Mouse (Mus musculus): ENCODE results near the gene Usp46. TPM values are rescaled to one million over a fixed set of nuclear protein-coding genes. Genes with fewer than 3 reads are reported as not detected.

Gene Usp46
- total RNA-seq (2014; rRNA removed) (54.3 and 55.6 TPM in 2 replicates), polyA plus RNA-seq (2015; fragmentation: Nextera tagmentation; extraction: Ambion mirVana) (34.9 and 36.2 TPM in 2 replicates)

DNA sequence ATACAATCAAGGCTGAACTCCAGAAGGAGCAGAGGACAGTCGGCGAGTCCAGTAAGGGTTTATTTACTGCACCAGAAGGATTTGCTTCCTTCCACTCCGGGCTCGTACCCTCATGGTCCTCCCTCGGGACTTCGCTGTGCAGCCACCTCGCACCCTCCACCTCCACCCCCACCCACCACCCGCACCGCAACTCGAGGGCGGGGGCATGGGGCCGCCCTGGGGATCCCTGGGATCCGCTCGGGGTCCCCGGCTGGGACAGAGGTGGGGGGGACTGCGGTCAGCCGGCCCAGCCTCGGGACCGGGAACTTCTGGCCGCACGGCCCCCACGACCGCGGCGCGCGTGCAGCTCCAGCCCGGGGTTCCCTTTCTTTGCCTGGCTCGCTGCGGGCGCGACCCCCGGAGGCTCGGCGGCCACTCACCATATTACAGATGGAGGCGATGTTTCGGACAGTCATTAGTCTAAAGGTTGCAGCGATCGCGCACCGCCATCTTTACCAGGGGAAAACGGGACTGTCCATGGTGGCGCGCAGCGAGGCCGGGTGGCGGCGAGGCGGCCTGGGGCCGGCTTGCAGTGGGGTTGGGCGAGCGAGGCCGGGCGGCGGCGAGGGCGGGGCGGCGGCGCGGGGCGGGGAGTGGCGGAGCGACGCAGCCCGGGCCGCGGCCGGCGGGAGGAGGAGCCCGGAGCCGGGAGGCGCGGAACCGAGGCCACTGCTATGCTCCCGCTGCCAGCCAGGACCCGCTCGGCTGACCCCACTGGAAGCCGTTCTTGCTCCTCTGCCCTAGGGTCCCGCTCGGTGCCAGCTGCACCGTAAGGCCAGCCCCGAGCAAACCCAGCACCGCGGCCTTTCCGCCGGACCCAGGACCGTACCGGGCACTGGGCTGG, at the start of gene Usp46:
TSS of gene Usp46 (minus strand) at position 601 of the 883 bp plus-strand sequence.
- Histone ChIP-seq H3K27ac (ENCODE audit: low read depth, low read length) (peak within 1 kb of the TSS; percentile 82), H3K9ac (replicated peaks; ENCODE audit: low read length, poor library complexity, severe bottlenecking) (peak within 1 kb of the TSS; percentile 88), H3K9me3 (ENCODE audit: low read length) (no peaks in the 10 kb centered on the region), H3K4me3 (ENCODE audit: low read depth, low read length) (peak within 1 kb of the TSS; percentile 87), H3K4me1 (ENCODE audit: insufficient read depth, low read length) (peaks cover 7% of the 10 kb centered on the region; the same call in 1 of the 2 replicates), H3K36me3 (ENCODE audit: insufficient read depth, low read length) (no peaks in the 10 kb centered on the region), H3K4me2 (ENCODE audit: low read depth, low read length, poor library complexity, severe bottlenecking) (peak within 1 kb of the TSS; percentile 95), H3K27me3 (ENCODE audit: insufficient read depth, low read length) (no peaks in the 10 kb centered on the region)
- ATAC-seq (ENCODE audit: low FRiP score): peak; percentile 89
- DNase-seq (ENCODE audit: low spot score): peak; percentile 71
- TF ChIP-seq CTCF (IDR thresholded peaks at IDR 0.05): no peak
- WGBS: under 1% methylated on average over 69 of the region's 89 CpGs

GRCm38 (mm10) chr5:74113961-74114689, 45.9 kb upstream of the Usp46 start:
- no peak overlapping the region for H3K9ac ChIP-seq (replicated peaks; ENCODE audit: low read length, poor library complexity, severe bottlenecking)
- no peaks in the 10 kb centered on the region for H3K4me1 ChIP-seq (ENCODE audit: insufficient read depth, low read length)
- WGBS: 61% methylated on average over 7 of the region's 7 CpGs
- no peaks in the 10 kb centered on the region for H3K27me3 ChIP-seq (ENCODE audit: insufficient read depth, low read length)
- no peaks in the 10 kb centered on the region for H3K36me3 ChIP-seq (ENCODE audit: insufficient read depth, low read length)
- H3K9me3 ChIP-seq (ENCODE audit: low read length): no peaks in the 10 kb centered on the region
- H3K27ac ChIP-seq (ENCODE audit: low read depth, low read length): no peak overlapping the region
- ATAC-seq (ENCODE audit: low FRiP score) (no peak), DNase-seq (ENCODE audit: low spot score) (no peak)
- H3K4me2 ChIP-seq (ENCODE audit: low read depth, low read length, poor library complexity, severe bottlenecking): no peak overlapping the region
- no peak overlapping the region for H3K4me3 ChIP-seq (ENCODE audit: low read depth, low read length)
- TF ChIP-seq CTCF (IDR thresholded peaks at IDR 0.05): no peak

DNA sequence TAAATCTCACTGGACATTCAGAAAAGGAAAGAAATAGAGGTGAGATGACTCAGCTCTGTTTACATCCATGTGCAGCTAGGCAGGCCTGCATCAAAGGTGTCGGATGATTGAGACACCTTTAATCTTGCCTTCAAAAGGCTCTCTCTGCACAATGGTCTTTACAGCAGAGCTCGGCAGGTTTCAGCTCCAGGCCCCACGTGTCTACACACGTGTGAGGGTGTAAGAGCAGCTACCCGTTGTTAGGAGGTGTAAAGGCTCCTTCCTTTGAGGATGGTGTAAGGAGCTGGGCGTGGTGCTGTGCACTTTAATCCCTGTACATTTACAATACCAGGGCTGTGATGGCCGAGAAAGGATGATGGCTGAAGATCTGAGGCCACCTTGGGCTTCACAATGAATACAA, 37.2 kb upstream of the Usp46 start:
- H3K27ac ChIP-seq (ENCODE audit: low read depth, low read length): no peak overlapping the region
- no peak for ATAC-seq (ENCODE audit: low FRiP score)
- no peak overlapping the region for H3K4me3 ChIP-seq (ENCODE audit: low read depth, low read length)
- no peak overlapping the region for H3K4me2 ChIP-seq (ENCODE audit: low read depth, low read length, poor library complexity, severe bottlenecking)
- H3K9ac ChIP-seq (replicated peaks; ENCODE audit: low read length, poor library complexity, severe bottlenecking): 0 out of 2 replicates have a peak overlapping the region, but pooled peaks have one; percentile 33
- no peak for TF ChIP-seq CTCF (IDR thresholded peaks at IDR 0.05)
- H3K4me1 ChIP-seq (ENCODE audit: insufficient read depth, low read length): no peaks in the 10 kb centered on the region
- 0 out of 2 replicates have a peak, but pooled peaks cover 4% of the 10 kb centered on the region for H3K9me3 ChIP-seq (ENCODE audit: low read length)
- DNase-seq (ENCODE audit: low spot score): no peak
- H3K36me3 ChIP-seq (ENCODE audit: insufficient read depth, low read length): no peaks in the 10 kb centered on the region
- 51% methylated on average over 7 of the region's 7 CpGs for WGBS
- no peaks in the 10 kb centered on the region for H3K27me3 ChIP-seq (ENCODE audit: insufficient read depth, low read length)

DNA sequence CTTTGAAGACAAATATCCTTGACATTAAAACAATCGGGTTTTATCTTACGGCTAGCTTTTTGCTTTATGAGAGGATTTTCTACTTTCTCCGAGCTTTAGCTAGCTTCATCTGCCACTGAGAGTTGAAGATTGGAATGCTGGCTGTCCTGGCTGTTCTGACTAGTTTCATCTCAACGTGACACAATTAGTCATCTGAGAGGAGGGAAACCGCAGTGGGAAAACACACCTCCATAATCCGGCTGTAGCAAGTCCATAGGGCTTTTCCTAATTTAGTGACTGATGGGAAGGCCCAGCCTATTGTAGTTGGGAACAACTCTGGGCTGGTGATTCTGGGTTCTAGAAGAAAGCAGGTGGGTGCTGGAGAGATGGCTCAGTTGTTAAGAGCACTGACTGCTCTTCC, 33.5 kb upstream of the Usp46 start:
- H3K9ac ChIP-seq (replicated peaks; ENCODE audit: low read length, poor library complexity, severe bottlenecking): no peak overlapping the region
- H3K27ac ChIP-seq (ENCODE audit: low read depth, low read length): no peak overlapping the region
- 0 out of 2 replicates have a peak, but pooled peaks cover 2% of the 10 kb centered on the region for H3K36me3 ChIP-seq (ENCODE audit: insufficient read depth, low read length)
- no peak for ATAC-seq (ENCODE audit: low FRiP score)
- no peaks in the 10 kb centered on the region for H3K27me3 ChIP-seq (ENCODE audit: insufficient read depth, low read length)
- no peaks in the 10 kb centered on the region for H3K4me1 ChIP-seq (ENCODE audit: insufficient read depth, low read length)
- TF ChIP-seq CTCF (IDR thresholded peaks at IDR 0.05): no peak
- no peak overlapping the region for H3K4me3 ChIP-seq (ENCODE audit: low read depth, low read length)
- no peak overlapping the region for H3K4me2 ChIP-seq (ENCODE audit: low read depth, low read length, poor library complexity, severe bottlenecking)
- no peak for DNase-seq (ENCODE audit: low spot score)
- H3K9me3 ChIP-seq (ENCODE audit: low read length): 0 out of 2 replicates have a peak, but pooled peaks cover 4% of the 10 kb centered on the region
- WGBS: 77% methylated on average over 6 of the region's 6 CpGs

DNA sequence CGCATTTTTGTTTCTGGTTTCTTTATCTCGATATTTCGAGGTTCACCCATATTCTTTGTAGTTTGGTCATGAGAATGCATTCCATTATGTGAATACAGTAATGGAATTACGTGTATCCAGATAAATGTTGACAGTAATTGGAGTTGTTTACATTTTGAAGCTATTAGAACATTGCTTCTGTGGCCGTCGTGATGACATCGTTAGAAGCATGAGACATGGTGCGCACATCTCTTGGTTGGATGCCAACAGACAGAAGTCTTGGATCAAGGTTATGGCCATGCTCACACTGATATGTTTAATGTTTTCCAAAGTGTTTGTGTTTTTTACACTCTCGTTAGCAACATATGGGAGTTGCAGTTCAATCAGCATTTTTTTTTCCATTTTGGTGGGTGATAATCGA, 30.8 kb upstream of the Usp46 start:
- Histone ChIP-seq H3K4me3 (ENCODE audit: low read depth, low read length) (no peak overlapping the region), H3K36me3 (ENCODE audit: insufficient read depth, low read length) (0 out of 2 replicates have a peak, but pooled peaks cover 3% of the 10 kb centered on the region), H3K4me1 (ENCODE audit: insufficient read depth, low read length) (peaks cover 7% of the 10 kb centered on the region; the same call in 1 of the 2 replicates), H3K4me2 (ENCODE audit: low read depth, low read length, poor library complexity, severe bottlenecking) (no peak overlapping the region), H3K27ac (ENCODE audit: low read depth, low read length) (no peak overlapping the region), H3K27me3 (ENCODE audit: insufficient read depth, low read length) (no peaks in the 10 kb centered on the region), H3K9me3 (ENCODE audit: low read length) (0 out of 2 replicates have a peak, but pooled peaks cover 3% of the 10 kb centered on the region), H3K9ac (replicated peaks; ENCODE audit: low read length, poor library complexity, severe bottlenecking) (no peak overlapping the region)
- no peak for DNase-seq (ENCODE audit: low spot score)
- 91% methylated on average over 10 of the region's 10 CpGs for WGBS
- TF ChIP-seq CTCF (IDR thresholded peaks at IDR 0.05): no peak
- ATAC-seq (ENCODE audit: low FRiP score): no peak
